Mouse (Mus musculus) gastrocnemius, postnatal 10 days (tissue): ENCODE measurements around the gene Selenos. TPM values are rescaled to one million over a fixed set of nuclear protein-coding genes. Genes with fewer than 3 reads are reported as not detected.

Experiments used
- DNase-seq: peaks from one replicate; pipeline ENCODE4 v3.0.0; 2021; ENCODE audit warnings: mixed read lengths
- total RNA-seq, 2 experiments: library from RNA; stranded (reverse); gene quantifications; 2 replicates each; pipeline ENCODE4 v1.2.3; 2021

Gene Selenos
- total RNA-seq, 2 experiments from 2014 or later, result 31.4 to 31.7 TPM

DNA sequence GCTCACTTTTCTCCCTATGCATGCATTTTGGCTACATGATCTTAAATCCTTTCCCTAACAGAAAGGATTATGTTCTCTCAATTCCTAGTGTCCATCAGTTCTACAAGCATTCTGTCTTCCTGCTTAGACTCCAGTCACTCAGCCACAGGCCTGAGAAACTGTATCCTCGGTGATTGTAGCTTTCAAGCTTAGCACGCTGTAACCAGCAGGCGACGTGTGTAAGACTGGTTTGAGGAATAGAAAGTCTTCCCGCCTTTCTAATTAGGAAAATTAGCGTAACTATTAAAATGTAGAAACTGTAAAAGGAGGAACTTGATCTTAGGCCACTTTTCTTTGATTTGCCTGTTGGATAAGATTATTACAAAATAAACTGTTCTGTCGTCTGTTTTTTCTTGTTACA lies 39.3 kb downstream of the Selenos start:
- DNase-seq, result no peak

DNA sequence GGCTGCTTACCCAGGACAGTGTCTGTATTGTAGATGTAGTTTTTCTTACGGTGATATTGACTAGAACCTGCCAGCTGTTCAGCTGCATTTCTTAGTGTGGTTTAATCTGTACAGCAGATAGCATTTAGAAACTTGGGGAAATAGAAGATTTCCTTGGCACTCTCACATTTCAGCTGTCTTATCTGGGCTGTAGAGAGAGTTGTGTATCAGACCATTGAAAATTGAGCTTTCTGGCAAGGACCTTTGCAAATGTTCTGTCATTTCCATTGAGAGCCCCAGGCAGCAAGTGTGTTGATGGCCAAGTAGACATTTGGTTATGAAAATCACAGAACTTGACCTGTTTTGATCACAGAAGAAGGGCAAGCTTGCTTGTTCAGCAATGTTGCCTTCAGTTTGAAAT lies 40.7 kb downstream of the Selenos start:
- no peak for DNase-seq

DNA sequence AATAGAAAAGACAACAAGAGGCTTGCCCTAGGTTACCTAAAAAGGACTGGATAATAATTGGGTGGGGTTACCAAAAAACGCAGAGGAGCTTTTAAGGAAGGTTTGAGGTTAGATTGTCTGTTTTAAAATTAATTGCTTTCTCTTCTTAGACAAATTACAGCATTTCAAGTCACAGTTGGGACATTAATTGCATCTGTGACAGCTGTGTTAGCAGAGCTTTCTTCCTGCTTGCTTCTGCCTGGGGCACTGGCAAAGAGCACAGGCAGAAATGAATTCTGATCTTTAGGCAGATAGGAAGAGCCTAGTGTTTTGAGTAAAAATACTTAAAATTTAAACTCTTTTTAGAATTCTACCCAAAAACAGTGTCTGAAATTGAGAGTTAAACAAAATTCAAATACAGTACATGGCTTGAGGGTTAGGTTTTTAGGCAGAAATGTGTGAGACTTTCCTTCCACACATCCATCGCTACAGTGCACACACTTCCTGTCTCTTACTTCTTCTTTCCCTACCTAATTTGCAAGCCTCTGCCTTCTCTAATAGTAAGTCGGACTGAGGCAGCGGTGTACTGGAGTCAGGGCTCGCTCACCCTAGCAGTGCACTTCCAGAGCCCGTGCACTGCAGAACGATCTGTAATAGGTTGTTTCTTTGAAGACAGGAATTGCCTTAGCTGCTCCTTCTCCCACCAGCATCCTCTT lies 41.4 kb downstream of the Selenos start:
- no peak for DNase-seq

DNA sequence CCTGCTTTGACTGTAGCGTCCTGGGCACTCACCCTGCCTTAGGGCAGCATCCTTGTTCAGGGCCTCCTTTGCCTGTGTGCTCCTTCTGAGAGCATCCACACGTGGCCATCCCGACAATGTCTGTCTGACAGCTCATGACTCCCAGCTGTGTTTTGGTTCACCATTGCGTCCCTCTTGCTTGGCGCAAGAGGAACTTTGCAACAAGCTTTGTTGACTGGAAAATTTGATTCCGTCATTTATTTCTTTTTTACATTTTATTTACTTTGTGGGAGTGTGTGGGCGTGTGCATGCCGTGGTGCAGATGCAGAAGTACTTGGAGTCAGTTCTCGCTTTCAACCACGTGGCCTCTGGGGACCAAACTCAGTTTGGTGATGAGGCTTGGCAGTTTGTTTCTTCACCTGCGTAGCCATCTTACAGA lies 45.1 kb downstream of the Selenos start:
- DNase-seq, result no peak

DNA sequence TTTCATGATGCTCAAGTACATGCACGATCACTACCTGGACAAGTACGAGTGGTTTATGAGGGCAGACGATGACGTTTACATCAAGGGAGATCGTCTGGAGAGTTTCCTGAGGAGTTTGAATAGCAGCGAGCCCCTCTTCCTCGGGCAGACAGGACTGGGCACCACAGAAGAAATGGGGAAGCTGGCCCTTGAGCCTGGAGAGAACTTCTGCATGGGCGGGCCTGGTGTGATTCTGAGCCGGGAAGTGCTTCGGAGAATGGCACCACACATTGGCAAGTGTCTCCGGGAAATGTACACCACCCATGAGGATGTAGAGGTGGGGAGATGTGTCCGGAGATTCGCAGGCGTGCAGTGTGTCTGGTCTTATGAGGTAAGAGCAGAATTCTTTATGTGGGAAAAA lies 45.9 kb downstream of the Selenos start:
- no peak for DNase-seq

DNA sequence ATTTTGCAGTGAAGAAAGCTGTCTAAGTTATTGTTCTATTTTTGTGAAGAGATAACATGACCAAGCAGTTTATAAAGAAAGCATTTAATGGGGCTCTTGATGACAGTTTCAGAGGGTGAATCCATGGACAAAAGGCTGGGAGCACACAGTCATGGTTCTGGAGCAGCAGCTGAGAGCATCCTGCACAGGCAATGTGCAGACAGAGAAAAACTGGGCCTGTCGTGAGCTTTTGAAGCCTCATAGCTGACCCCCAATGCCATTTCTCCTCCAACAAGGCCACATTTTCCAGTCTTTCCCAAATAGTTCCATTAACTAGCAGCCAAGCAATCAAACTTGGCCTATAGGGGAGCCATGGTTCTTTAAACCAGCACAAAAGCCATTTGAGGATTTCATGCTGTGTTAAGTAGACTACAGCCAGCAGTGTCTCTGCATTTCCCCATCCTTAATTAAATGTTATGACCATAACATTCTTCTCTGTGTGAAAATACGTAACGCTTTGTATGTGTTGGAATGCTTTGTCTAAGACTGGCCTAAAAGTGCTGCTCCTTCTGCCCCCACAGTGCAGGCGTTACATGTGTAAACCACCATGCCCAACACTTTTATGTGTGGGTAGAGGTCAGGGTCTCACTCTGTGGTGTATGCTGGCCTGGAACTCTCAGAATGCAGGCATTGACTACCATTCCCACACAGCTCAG lies 48.6 kb downstream of the Selenos start:
- no peak for DNase-seq

DNA sequence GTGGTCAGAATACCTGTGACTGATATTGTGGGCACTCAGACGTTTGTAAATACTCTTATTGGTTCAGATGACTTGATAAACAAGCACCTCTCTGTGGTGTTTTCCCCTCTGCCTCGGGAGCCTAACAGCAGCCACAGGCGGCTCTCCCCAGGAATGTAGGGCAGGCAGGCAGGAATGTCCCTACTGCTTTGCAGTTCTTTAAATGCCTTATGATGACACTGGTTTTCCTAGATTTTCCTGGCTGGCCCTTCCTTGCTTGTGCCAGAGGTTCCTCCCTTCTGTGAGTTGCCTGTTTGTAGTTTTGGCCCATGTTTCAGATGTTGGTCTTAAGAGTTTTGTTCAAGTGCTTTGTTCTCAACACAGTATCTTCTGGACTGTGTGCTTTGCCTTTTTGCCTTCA lies 49.4 kb downstream of the Selenos start:
- DNase-seq, result no peak

DNA sequence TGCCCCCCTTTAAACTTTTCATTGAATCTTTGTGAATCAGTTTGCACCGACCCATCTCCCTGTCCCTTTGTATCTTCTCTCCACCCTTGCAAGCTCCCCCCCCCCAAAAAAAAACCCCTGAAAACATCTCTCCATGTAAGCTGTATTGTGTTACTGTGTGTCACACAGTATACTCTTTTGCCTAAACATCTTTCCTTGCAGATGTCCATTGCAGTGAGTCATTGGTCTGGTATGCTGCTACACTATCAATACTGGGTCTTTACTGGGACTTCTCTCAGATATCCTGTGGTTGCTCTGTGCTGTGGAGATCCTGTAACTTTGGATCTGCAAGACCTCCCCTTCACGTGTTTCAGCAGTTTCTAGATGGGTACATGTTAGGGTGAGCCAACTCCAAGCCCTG lies 50.8 kb downstream of the Selenos start:
- no peak for DNase-seq

DNA sequence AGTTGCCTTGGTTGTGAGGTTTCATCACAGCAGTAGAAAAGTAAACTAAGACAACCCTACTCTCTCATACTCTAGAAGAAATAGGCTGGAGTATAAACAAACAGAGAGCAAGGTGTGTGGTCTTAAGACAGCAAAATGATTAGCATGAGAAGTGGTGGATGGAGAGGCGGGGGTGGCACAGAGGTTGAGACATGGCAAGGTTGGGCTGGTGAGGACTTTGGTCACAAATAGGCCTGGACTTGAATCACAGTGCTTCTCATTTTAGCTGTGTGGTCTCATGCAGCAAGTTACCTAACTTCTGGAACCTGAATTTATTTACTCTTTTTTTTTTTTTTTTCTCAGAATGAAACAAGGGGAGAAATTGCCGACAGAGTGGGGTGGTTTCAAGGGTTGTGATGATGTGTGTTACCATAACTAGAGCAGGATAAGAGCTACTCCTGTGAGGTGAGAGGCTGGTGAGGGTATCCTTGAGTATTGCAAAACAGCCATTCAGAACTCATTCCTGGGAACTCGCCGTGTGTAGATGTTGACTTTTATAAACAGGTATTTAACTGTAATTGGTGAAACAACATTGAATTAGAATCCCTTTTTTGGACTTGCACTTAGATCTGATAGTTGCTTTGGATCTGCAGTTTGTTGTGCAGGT lies 52.5 kb downstream of the Selenos start:
- no peak for DNase-seq

DNA sequence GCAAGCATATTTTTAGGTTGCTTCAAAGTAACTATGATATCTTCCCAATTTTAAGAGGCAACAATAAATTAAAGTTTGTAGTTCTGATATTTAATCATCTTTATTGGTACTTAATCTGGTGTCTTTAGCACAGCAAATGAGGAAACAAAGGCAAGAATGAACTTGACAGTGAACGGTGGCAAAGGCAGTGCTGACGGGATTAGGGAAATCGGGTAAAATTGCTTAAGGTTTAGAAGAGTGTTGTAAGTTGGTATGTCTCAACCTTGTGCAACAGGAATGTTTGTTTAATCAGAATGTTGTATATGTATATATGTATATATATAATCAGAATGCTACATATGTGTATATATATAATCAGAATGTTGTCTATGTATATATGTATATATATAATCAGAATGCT lies 54.7 kb downstream of the Selenos start:
- DNase-seq, result no peak

DNA sequence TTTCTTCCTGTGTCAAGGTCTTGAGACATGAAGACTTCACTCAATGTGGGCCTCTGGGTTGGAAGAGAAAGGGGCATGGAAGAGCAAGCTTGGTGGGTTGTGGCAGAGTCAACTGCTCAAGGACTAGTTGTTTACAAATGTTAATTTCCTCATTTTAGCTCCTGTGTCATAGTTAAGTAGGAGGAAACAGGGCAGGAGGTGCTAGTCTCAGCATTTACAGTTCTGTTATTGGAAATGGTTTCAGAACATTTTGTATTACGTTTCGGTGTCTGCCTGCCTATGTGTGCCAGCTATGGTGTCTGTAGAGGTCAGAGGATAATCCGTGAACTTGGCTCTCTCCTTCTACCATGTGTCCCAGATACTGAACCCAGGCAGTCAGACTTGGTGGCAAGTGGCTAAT lies 56.2 kb downstream of the Selenos start:
- DNase-seq, result no peak

DNA sequence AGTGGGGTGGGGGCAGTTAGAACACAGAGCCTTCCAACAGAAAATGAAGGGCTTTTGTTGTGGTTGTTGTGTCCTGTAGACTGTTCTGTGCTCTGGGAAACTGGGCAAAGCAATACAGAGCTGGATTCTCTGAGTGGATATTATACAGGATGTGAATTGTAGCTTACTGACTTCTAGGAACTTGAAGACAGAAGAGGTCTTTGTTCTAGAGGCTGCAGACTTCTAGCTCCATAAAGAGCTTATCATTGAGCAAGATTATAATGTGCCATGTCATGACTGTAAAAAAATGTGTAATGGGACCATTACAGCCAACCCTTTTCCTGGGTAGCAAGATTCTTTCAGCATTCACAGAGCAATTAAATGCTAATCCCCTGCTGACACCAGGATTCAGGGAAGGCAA lies 56.7 kb downstream of the Selenos start:
- DNase-seq, result no peak

DNA sequence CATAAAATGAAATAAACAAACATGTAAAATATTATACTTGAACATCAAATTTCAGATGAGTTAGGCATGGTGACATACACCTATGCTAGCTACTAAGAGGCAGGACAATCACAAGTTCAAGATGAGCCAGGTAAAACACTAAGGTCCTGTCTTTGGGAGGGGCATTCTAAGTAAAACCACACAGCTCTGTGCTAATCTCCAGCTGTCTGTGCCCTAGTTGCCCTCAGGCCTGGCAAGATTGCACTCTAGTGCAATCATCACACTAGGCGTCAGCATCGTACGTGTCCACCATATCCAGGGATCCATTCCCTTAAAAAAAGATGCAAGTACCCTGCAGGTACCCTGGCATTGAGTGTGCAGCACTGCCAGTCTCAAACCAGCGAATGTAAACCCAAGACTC lies 57.9 kb downstream of the Selenos start:
- no peak for DNase-seq

DNA sequence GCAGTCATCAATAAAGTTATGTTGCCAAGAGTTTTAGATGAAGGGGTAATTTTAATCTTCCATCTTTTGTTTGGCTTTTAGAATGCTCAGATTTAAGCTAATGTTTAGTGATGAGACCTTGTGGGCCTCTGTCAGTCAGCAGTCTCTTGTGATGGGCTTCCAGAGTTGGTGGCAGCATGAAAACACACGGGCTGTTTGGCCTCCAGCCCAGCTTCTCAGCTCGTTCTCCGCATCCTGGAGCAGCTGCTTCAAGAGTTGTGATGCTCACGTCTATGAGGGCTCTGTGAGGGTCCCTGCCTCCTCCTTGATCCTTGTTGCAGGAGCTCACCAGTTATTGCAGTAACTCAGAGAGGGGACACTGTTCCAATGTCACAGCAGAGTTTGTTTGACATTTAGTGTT lies 58.9 kb downstream of the Selenos start:
- no peak for DNase-seq

DNA sequence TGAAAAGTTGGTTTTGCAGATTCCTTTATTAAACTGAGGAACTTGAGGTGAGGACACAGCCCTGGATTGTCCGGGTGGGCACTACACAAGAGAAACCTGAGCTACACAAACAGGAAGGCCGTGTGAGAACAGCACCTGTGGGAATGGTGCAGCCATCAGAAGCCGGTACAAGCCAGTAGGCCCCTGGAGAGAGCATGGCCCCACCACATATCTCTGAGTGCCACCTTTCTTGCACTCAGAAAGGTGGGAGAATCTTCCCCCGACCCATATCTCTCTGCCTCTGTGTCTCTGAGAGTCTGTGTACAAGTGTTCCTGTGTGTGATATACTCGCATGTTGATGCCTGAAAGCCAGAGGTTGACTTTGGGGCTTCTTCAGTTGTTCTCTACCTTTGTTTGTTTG lies 59.4 kb downstream of the Selenos start:
- DNase-seq, result no peak

Other genes with a start within 250 kb of the Selenos start
- gene Pcsk6, start 217.9 kb upstream of the Selenos start, total RNA-seq, result 10 to 100 TPM; 41.3 to 57.6 TPM
- gene Gm45213, start 36.0 kb upstream of the Selenos start, total RNA-seq, result not detected
- 10 to 100 TPM; 26.0 to 26.6 TPM for gene Snrpa1, start 20.6 kb upstream of the Selenos start, total RNA-seq
- 10 to 100 TPM; 12.1 to 19.0 TPM for gene Chsy1, start 29.9 kb downstream of the Selenos start, total RNA-seq